Mouse (Mus musculus): ENCODE results near the gene Copz2.

DNA sequence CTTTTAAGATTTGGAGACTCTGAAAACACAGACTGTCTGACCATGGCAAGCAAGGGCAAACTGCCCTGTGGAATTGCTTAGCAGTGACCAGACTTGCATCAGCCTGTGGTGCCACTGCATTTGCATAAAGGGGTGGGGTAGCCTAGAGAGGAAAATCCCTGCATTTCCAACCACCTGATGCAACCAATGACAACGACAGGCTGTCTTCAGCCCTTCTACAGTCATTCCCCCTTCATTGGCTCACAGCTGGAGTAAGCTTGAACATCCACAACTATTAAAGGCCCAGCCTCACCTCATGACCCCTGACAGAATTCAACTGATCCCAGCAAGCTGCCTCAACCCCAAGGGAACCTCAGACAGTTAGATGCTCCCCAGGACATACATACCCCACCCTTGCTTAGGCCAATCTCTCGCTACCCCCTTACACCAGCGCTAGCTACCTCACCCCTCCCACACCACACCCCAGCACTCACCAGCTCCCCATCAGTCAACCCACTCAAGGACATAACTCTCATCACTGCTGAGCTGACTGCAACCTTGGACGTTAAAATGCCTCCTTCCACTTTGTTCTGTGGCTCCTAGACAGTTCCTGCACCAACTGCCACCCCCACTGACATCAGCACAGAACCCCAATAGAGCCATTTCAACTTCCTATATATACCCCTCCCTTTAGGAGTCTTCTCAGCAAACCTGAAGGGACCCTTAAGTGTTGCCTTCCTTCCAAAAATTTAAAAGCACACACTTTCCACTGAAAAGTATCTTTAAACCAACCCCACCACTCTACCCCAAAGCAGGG, 26.8 kb upstream of the Copz2 start:
- TF ChIP-seq CTCF (IDR thresholded peaks at IDR 0.05; ENCODE audit: extremely low read depth, insufficient read length, insufficient replicate concordance, low read depth, low read length) (no peak), POLR2A (IDR thresholded peaks at IDR 0.05; ENCODE audit: low read depth, low read length) (no peak)

Measured in small intestine, adult 2 months (tissue).